Mouse (Mus musculus) spleen, adult 2 months (tissue): ENCODE measurements around the gene Cdk17.

Source experiments
- CTCF ChIP-seq: fragments of 200-500 bp; IDR thresholded peaks from 2 replicates; pipeline ENCODE4 v1.5.1; 2011; ENCODE audit warnings: mild to moderate bottlenecking, inconsistent platforms; ENCODE audit not compliant: insufficient read depth, insufficient read length, insufficient replicate concordance; ENCODE audit errors: extremely low read depth
- POLR2A ChIP-seq: fragments of 200-500 bp; IDR thresholded peaks from 2 replicates; pipeline ENCODE4 v1.6.1; 2011; ENCODE audit warnings: low read depth, low read length, inconsistent platforms

DNA sequence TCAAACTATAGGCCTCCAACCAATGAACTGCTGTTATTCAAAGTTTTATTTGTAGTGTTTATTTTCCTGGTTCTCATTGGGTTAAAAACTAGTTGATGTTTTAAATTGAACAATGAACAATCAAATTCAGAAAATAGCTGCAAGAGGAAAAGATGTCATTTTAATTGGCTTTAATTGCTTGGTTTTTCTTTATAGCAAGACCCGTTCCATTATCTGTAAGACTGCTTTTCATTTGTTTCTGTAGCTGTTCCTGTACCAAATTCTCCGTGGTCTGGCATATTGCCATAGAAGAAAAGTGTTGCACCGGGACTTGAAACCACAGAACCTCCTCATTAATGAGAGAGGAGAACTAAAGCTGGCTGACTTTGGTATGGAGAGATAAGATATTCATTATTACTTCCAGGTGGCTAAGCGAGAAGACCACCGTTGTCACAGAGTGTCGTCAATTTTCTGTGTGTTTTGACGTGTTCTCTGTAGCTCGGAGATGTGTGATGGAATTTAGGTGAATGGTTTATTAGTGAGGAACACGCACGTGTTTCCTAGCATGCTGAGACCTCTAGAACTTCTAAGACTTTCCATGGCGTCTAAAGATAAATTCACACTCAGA is 67.8 kb downstream of the Cdk17 start:
- no peak for TF ChIP-seq CTCF
- TF ChIP-seq POLR2A, result no peak
